Mouse (Mus musculus): ENCODE measurements around the gene Ppp1r11. TPM values are rescaled to one million over a fixed set of nuclear protein-coding genes. Genes with fewer than 3 reads are reported as not detected.
A peak's percentile ranks its signal among the peaks of the same experiment; 100 is the strongest.

Gene Ppp1r11
- total RNA-seq, 1 experiment from 2014 or later = 41.4 TPM

DNA sequence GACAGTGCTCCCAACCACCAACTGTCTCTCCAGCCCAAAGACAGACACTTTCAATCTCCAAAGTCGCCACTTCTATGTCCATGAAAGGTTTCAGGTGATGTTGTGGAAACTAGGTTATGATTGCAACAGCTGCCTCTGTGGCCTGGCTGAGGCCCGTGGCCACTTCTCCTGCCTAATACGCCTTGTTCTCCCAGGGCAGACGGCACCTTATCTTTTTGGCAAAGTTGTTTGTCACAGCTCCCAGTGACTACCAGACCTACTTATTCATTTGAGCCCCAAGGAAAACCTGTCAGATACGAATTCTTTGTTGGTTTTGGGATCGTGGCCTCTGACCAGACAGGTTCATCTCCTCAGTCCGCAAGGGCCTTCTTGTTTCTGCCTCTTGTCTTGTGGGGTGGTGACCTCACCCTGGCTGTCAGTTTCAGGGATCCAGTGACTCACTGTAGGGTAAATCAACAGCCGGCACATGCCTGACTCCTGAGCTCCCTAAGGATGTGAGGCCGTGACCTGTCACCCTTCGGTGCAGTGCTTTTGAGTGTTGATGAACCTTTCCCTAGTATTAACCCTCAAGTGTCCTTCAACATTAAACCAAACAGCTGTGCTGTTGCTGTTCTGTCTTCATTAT is 23.9 kb downstream of the Ppp1r11 start:
- no peak for ATAC-seq (replicated peaks; ENCODE audit: low read depth, poor library complexity, severe bottlenecking)

DNA sequence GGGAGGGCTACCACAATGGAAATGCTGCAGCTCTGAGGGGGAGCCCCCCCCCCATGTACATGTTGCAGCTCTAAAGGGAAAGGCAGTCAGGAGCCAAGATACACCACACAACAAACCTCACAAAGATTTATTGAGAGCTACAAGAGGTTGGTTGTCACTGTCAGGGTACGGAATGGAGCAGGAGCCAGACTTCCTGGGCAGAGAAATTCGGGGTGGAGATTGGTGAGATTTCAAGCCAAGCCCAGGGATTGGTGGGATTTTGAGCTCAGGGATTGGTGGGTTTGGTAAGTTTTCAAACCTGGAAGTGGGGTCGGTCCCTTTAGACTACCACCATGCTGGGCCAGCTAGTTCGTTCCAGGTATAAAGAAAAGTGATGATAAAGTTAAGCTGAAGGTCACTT is 28.1 kb downstream of the Ppp1r11 start:
- ATAC-seq (replicated peaks; ENCODE audit: low read depth, poor library complexity, severe bottlenecking) = no peak

DNA sequence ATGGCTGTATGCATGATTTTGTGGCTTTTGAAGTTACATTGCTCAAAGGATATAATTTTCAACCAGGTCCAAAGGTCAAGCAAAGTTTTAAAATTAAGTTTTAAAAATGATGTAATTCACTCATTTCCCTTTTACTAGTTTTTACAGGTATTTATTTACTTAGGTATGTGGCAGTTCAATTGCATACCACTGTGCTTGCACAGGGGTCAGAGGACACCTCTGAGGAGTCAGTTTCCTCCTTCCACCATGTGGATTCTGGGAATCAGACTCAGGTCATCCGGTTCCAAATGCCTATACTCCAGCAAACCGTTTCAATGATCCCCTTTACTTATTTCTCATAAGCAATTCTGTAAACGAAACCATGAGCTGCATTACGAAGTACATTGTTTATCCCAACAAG is 28.8 kb downstream of the Ppp1r11 start:
- no peak for ATAC-seq (replicated peaks; ENCODE audit: low read depth, poor library complexity, severe bottlenecking)

DNA sequence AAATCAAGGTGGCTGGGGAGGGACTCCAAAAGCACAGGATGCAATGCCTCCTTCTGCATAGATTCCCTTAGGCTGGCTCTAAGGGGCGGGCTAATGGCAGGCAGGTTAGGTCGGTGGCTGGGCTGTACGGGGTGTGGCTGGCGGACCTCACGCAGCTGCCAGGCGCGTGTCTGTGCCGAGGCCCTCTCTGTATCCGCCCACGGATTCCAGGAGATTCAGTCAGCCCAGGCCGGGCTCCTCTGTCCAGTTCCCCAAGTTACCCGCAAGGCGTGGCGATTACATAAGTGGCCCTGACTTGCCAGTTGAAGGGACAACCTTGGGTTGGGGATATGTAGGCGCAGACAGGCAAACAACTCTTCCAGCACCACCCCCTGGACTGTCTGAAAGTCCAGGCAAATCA is 31.3 kb downstream of the Ppp1r11 start:
- no peak for ATAC-seq (replicated peaks; ENCODE audit: low read depth, poor library complexity, severe bottlenecking)

DNA sequence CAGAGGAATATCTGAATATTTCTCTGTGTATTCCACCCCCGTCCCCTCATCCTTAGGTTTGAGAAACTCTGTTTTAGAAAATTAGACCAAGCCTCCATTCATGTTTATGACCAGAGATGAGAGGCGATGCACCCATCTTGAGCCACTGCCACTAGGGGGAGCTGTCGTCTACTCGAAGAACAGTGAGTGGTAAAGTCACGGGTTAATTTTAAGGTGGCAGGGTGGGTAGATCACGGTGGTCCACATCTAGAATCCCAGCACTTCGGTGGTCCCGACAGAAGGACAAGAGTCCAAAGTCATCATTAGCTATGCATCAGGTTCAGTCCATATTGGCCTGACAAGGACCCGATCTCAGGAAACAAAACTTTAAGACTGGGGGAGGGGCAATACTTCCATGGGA is 36.5 kb downstream of the Ppp1r11 start:
- ATAC-seq (replicated peaks; ENCODE audit: low read depth, poor library complexity, severe bottlenecking) = peak; percentile 80

DNA sequence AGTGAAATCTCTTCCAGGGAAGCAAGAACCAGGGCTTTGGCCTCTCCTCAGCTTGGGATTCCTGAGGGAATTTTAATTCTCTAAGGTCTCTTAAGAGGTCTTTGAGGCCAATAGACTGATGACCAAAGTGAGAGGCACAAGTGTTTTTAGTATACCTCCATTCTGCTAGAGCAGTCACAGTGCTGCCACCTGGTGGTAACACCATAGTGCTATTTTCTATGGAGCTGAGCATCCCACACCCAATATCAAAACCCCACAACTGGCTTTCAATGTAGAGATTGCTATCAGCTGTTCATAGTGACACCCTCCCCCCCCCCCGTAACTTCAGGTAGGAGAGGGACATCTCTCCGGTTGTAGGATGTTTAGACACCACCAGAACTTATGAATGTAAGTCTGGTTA is 37.4 kb downstream of the Ppp1r11 start:
- peak; percentile 84 for ATAC-seq (replicated peaks; ENCODE audit: low read depth, poor library complexity, severe bottlenecking)

DNA sequence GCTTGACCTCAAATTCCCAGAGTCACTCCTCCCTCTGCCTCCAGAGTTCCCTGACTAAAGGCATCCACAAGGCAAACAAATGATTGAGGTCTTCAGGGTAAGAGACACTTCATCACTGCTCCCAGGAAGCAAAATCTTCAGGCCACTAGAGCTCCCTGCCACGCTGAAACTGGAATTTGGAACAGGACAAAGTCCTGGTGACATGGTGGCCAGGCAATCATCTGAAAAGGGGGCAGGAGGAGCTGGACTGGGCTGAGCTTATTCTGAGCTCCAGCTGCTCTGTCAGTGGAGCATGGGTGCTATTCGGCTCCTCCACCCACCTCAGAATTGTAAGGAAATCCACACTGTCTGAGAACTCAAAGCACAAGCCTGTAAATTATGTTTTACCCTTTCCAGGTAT is 39.5 kb downstream of the Ppp1r11 start:
- ATAC-seq (replicated peaks; ENCODE audit: low read depth, poor library complexity, severe bottlenecking) = no peak

DNA sequence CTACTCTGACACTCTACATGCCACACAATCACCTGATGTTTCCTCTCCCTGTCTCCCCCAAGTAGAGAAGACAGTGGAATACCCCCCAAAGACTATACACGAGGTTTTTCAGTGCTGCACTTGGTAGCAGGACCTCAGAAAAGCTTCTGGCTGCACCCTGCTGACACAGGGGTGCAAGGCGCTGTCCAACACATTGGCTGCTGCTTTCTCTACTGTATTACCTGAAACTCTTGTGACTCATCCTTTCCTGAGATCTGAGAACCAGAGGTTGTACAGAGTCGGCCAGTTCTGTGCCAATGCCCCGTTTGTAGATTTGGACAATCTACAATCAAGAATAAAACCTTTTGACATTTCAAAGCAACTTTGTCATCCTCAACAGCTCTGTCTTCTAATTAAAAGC is 41.7 kb downstream of the Ppp1r11 start:
- ATAC-seq (replicated peaks; ENCODE audit: low read depth, poor library complexity, severe bottlenecking) = no peak

DNA sequence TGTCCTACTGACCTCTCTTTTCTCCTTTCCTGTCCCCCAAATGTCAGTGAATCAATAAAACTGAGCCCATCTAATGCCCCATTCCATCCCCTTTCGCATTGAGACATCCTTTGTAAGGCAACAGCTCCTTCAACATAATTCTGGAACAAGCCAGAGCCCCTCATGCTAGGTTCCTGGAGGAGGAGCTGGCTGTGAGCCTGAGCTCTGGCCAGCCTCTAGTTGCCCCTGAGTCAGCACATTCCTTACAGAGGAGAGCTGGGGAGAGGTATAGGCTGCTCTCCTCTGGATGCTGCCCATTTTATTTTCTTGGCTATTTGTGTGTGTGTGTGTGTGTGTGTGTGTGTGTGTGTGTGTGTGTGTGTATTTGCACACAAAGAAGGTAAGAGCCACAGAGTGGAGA is 43.3 kb downstream of the Ppp1r11 start:
- ATAC-seq (replicated peaks; ENCODE audit: low read depth, poor library complexity, severe bottlenecking) = no peak

DNA sequence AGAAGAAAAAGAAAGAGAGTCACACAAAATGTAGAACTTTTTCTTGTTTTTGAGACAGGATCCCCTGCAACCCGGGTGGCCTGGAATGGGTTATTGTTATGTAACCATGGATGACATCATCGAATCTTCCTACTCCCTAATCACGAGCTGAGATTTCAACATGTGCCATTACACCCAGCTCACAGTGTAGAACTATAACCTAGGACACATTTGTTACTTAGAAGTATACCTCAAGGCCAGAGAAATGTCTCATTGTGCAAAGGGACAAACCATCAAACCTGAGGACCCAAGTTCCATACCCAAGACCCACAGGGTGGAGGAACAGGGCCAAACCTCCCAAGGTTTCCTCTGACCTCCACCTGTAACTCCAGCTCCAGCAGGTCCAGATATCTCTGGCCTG is 47.9 kb downstream of the Ppp1r11 start:
- ATAC-seq (replicated peaks; ENCODE audit: low read depth, poor library complexity, severe bottlenecking) = no peak

DNA sequence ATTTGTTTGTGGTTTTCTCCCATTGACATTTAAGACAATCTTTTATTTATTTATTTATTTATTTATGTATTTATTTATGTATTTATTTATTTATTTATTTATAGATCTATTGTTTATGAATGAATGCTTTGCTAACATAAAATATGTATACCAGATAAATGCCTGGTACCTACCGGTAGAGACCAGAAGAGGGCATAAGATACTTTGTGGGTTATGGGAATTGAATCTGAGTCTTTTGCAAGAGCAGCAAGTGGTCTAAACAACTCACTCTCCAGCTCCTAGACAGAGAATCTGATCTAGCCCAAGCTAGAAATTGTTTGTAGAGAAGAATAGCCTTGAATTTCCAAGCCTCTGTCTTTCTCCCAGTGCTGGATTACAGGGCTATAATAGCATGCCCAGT is 50.9 kb downstream of the Ppp1r11 start:
- 0 out of 2 replicates have a peak, but pooled peaks have one; percentile 45 for ATAC-seq (replicated peaks; ENCODE audit: low read depth, poor library complexity, severe bottlenecking)

DNA sequence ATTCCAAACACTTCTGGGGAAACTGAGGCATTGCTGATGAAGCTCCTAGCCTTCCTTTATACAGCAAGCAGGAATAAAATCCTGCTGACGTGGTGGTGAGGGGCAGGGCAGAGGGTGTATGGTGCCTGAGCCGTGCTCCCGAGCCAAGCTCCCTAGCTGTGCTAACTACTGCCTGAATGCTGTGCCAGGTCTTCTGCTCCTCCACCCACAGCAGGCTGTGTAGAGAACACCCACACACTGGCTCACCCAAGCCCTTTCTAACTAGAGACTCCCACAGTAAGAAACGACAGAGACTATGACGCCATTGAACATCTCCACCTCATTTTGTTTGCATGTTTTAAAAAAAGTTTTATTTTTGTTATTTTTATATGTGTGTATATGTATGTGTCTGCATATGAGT is 51.5 kb downstream of the Ppp1r11 start:
- no peak for ATAC-seq (replicated peaks; ENCODE audit: low read depth, poor library complexity, severe bottlenecking)

DNA sequence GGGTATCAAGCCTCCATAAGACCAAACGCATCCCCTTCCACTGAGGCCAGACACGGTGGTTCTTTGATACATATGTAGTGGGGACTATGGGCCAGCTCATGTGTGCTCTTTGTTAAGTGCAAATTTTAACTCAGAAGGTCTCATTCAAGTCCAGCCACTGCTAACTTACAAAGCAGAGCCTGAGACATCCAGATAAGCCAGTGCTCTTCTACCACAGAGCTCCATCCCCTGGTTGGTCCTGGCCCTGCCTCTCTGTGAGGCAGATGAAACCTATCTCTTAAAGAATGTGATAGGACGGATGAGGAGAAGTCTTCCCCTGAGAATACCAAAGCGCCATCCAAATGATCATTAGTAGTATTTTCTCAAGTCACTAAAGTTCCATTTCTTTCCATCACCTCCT is 52.2 kb downstream of the Ppp1r11 start:
- ATAC-seq (replicated peaks; ENCODE audit: low read depth, poor library complexity, severe bottlenecking) = 0 out of 2 replicates have a peak, but pooled peaks have one; percentile 39

Other genes starting within 250 kb of the Ppp1r11 start
- not detected in 2 replicates for gene H2-M10.5, start 178.8 kb downstream of the Ppp1r11 start, total RNA-seq (2017)
- not detected in 2 replicates for gene H2-M10.6, start 139.6 kb downstream of the Ppp1r11 start, total RNA-seq (2017)
- 10.8 and 18.0 TPM in 2 replicates for gene Trim26, start 114.6 kb downstream of the Ppp1r11 start, total RNA-seq (2017)
- gene Trim15, start 84.5 kb downstream of the Ppp1r11 start, total RNA-seq (2017) = 0.18 TPM in 1 of 2 replicates, not detected in the other
- gene Trim10, start 82.2 kb downstream of the Ppp1r11 start, total RNA-seq (2017) = 4.3 and 8.9 TPM in 2 replicates
- not detected in 2 replicates for gene Trim40, start 61.6 kb downstream of the Ppp1r11 start, total RNA-seq (2017)
- not detected in 2 replicates for gene Trim31, start 53.6 kb downstream of the Ppp1r11 start, total RNA-seq (2017)
- 0.05 TPM in 1 of 2 replicates, not detected in the other for gene Rnf39, start 8.8 kb downstream of the Ppp1r11 start, total RNA-seq (2017)
- gene Znrd1, start 6.8 kb upstream of the Ppp1r11 start, total RNA-seq (2017) = 35.6 and 37.3 TPM in 2 replicates
- 7.8 and 9.0 TPM in 2 replicates for gene Znrd1as, start 6.9 kb upstream of the Ppp1r11 start, total RNA-seq (2017)
- gene 2410137M14Rik, start 29.5 kb upstream of the Ppp1r11 start, total RNA-seq (2017) = not detected in 2 replicates
- not detected in 2 replicates for gene H2-M5, start 37.8 kb upstream of the Ppp1r11 start, total RNA-seq (2017)
- gene Zfp57, start 49.4 kb upstream of the Ppp1r11 start, total RNA-seq (2017) = 1.1 and 2.9 TPM in 2 replicates
- gene Mog, start 71.7 kb upstream of the Ppp1r11 start, total RNA-seq (2017) = not detected in 2 replicates
- 1.3 and 3.5 TPM in 2 replicates for gene Gabbr1, start 94.2 kb upstream of the Ppp1r11 start, total RNA-seq (2017)
- gene Olfr90, start 136.8 kb upstream of the Ppp1r11 start, total RNA-seq (2017) = not detected in 2 replicates
- gene Olfr91, start 146.5 kb upstream of the Ppp1r11 start, total RNA-seq (2017) = not detected in 2 replicates
- not detected in 2 replicates for gene Olfr92, start 168.3 kb upstream of the Ppp1r11 start, total RNA-seq (2017)
- not detected in 2 replicates for gene Olfr93, start 209.8 kb upstream of the Ppp1r11 start, total RNA-seq (2017)
- 0.24 TPM in 1 of 2 replicates, not detected in the other for gene Ubd, start 242.2 kb upstream of the Ppp1r11 start, total RNA-seq (2017)
- gene Olfr94, start 249.3 kb upstream of the Ppp1r11 start, total RNA-seq (2017) = not detected in 2 replicates